Mouse (Mus musculus) left cerebral cortex, adult 2 months (tissue): ENCODE data around the gene Ngdn. TPM values are rescaled to one million over a fixed set of nuclear protein-coding genes. Genes with fewer than 3 reads are reported as not detected.
"Not testable (repeated sequence)": the region's sequence is repeated elsewhere in the genome, so short reads cannot be mapped to it uniquely, and the experiment has no call there.

Experiments used
- DNase-seq, 2 experiments: peaks; one replicate each; pipeline ENCODE4 v3.0.0; 2021 to 2022; ENCODE audit warnings: low spot score in 2 of 2, mixed read lengths in 1 of 2; ENCODE audit errors: extremely low spot score in 1 of 2
- H3K27ac ChIP-seq: fragments of 200-600 bp; 2 replicates; pipeline ENCODE4 v1.8.1; 2022
- H3K4me3 ChIP-seq: fragments of 200-600 bp; 2 replicates; pipeline ENCODE4 v1.8.1; 2022
- CTCF ChIP-seq: fragments of 200-600 bp; IDR thresholded peaks from 2 replicates; pipeline ENCODE4 v1.8.1; 2022; ENCODE audit warnings: antibody characterized with exemption, mild to moderate bottlenecking, moderate library complexity
- intact Hi-C: fragments of 180-260 bp; cut with DNase I; formaldehyde crosslinking; loops from one replicate; pipeline ENCODE4 v1.15.1; 2025
- total RNA-seq, 2 experiments: library from RNA; stranded (reverse); gene quantifications; 2 replicates each; pipeline ENCODE4 v1.2.3; 2021

The Ngdn gene
- total RNA-seq, 2 experiments from 2014 or later, result 26.7 to 30.7 TPM

DNA sequence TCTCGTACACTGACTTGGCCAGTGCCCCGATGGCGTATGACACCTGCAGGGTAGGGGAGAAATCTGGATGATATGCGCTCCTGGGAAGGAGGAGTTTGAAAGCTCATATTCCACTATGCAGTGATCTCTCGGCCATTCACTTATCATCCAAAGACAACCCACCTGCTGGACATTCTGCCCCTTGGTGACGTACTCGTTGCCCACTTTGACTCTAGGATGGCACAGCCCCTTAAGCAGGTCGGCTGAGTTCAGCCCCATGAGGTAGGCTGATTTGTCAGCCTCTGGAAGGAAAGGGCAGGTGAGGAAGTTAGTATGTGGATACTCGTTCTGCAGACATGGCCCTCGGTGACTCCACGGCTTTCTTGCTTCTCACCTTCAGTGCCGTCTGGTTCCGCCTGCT, 26.4 kb upstream of the Ngdn start:
- H3K27ac ChIP-seq, result no peak overlapping the region

DNA sequence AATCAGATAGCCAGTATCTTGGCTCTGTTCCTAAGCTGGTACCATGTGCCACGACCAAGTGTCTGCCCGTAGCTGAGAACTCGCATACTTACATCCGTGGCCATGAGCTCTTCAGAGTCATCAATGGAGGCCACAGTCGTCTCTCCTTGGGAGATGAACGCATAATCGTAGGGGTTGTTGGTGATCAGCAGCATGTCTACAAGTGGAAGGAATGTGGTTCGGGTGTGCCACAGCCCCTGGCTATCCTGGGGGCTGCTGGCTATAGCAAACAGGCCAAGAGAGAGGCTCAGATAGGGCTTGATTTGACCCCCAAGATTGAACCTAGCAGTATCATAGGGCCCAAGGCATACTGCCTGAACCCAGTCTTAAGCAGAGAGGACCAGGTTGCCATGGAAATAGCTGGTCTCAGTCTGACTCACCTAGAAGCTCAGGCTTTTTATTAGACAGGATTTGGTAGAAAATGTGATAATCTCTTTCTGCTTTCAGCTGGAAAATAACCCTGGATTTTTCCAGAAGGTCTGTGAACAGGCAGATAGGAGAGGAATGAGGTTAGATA, 25.3 kb upstream of the Ngdn start:
- H3K27ac ChIP-seq, result peak overlapping the region; percentile 70; the same call in 1 of the 2 replicates
- no peak overlapping the region for H3K4me3 ChIP-seq
- no peak for TF ChIP-seq CTCF
- intact Hi-C loops, result no loop called here
- DNase-seq, result no peak

More for the DNA sequence above, 26.4 kb upstream of the Ngdn start:
- intact Hi-C loops, result no loop called here
- no peak for DNase-seq
- TF ChIP-seq CTCF, result no peak
- H3K4me3 ChIP-seq, result no peak overlapping the region

GRCm38 (mm10) chr14:54992196-54992595, 23.1 kb upstream of the Ngdn start:
- Histone ChIP-seq H3K27ac (no peak overlapping the region), H3K4me3 (no peak overlapping the region)
- TF ChIP-seq CTCF, result no peak
- no peak for DNase-seq
- intact Hi-C loops, result no loop called here

DNA sequence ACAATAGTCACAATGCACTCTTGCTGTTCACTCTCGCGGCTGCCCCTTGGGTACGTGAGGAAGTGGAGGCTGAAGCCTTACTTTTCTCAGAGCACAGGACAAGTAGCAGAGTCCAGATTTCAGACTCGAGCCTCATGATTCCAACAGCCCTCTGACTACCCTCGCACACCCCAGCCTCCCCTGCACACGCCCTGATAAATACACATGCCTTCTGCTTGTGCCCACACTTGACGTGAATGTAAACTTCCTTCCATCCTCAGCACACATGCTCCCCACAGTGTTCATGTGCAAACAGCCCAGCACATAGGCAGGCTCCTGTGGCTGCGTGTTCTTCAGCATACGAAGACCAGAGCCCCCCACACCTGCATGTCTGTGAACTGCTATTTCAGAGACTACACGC, 21.6 kb upstream of the Ngdn start:
- no peak for DNase-seq
- H3K4me3 ChIP-seq, result no peak overlapping the region
- intact Hi-C loops, result no loop called here
- no peak for TF ChIP-seq CTCF
- H3K27ac ChIP-seq, result no peak overlapping the region

GRCm38 (mm10) chr14:54994136-54994868, 21.0 kb upstream of the Ngdn start, which contains the start of gene Myh7:
Gene Myh7 (minus strand): TSS chr14:54994626.
- Histone ChIP-seq H3K4me3 (no peak within 1 kb of the TSS), H3K27ac (peak within 1 kb of the TSS; percentile 50)
- DNase-seq, result no peak
- TF ChIP-seq CTCF, result no peak
- intact Hi-C loops, result no loop called here

DNA sequence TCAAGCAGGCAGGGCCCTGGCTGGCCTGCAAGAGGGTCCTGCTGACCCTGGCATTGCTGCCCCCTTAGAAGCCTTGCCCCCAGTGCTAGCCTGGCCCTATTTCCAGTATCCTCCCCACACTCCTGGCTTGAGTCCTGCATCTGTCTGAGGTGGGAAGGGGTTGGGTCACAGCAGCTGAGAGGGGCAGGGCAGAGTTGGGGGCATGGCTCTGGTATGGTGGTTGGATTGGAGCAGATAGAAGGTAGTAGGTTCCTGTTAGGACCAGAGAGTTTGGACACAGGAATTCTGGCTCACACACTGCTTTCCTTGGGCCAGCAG, 20.4 kb upstream of the Ngdn start:
- TF ChIP-seq CTCF, result no peak
- intact Hi-C loops, result no loop called here

GRCm38 (mm10) chr14:54995457-54996138, 19.7 kb upstream of the Ngdn start:
- H3K4me3 ChIP-seq, result no peak overlapping the region
- peak overlapping the region; percentile 50 for H3K27ac ChIP-seq
- intact Hi-C loops, result no loop called here
- TF ChIP-seq CTCF, result no peak
- DNase-seq, result peak in 1 of 2 experiments; percentile 56

More for the DNA sequence above, 20.4 kb upstream of the Ngdn start:
- Histone ChIP-seq H3K4me3 (no peak overlapping the region), H3K27ac (no peak overlapping the region)
- DNase-seq, result no peak

DNA sequence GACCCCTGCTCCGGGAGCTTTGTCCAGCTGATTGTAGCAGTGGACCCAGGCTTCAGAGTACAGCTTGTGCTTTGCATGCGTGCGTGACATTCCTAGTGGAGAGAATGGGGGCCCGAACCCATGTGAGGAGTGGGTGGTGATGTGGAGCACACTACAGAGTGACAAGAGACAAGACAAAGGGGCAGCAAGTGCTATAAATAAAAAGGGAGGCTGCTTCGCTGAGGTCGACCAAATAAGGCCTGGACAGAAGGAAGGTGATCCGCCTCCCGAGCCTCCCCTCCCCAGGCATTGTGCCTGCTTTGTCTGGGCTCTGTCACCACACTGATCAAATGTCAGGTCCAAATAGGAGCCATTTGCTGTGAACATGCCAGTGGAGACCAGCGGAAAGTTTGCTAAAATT, 18.5 kb upstream of the Ngdn start:
- no peak for TF ChIP-seq CTCF
- intact Hi-C loops, result no loop called here
- Histone ChIP-seq H3K4me3 (no peak overlapping the region), H3K27ac (no peak overlapping the region)
- DNase-seq, result no peak

DNA sequence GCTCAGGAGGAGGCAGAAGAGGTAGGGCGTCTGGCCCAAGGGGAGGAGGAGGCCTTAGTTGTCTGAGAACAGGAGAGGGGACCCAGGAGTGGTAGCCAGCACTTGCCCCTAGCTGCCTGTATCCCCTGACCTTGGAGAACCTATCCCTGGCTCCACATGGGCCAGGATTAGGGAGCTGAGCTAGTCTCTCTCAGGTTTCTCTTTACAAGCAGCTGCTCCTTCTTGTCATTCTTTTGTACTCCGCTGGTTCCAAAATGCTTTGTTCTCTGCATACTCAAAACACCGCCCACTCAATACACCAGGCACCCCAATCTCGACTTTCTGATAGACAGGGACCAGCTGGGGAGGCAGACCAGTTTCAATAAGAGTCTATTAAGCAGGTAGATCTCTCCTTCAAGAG, 18.0 kb upstream of the Ngdn start:
- Histone ChIP-seq H3K27ac (no peak overlapping the region), H3K4me3 (no peak overlapping the region)
- no peak for DNase-seq
- intact Hi-C loops, result no loop called here
- TF ChIP-seq CTCF, result no peak

DNA sequence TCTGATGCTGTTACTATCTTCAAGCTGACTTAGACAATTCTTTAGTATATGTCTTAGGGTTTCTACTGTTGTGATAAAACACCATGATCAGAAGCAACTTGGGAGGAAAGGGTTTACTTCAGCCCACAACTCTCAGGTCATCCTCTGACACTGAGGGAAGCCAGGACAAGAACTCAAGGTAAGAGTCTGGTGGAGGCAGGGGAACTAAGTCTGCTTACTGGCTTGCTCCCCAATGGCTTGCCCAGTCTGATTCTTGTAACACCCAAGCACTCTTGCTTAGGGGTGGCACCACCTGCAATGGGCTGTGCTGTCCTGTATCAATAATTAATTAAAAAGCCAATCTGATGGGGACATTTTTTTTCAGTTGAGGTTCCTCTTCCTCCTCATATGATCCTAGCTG, 16.6 kb upstream of the Ngdn start:
- Histone ChIP-seq H3K4me3 (no peak overlapping the region), H3K27ac (no peak overlapping the region)
- intact Hi-C loops, result no loop called here
- no peak for DNase-seq
- no peak for TF ChIP-seq CTCF

GRCm38 (mm10) chr14:54999868-55000267, 15.4 kb upstream of the Ngdn start:
- TF ChIP-seq CTCF, result peak; percentile 24; the same call in 1 of the 2 replicates
- not testable (repeated sequence) for H3K4me3 ChIP-seq, H3K27ac ChIP-seq, DNase-seq
- intact Hi-C loops, result loop anchor here (5.0 kb wide), 1 partner anchor 33 kb away; the partner anchor contains the start of gene Myh6

- intact Hi-C loops, result loop anchor here (5.0 kb wide), 1 partner anchor 34 kb away; the partner anchor contains the start of gene Myh6
- TF ChIP-seq CTCF, result no peak
- DNase-seq, result no peak
- H3K4me3 ChIP-seq, result no peak overlapping the region
- H3K27ac ChIP-seq, result no peak overlapping the region
Measured at GRCm38 (mm10) chr14:55000814-55001213, 14.4 kb upstream of the Ngdn start.
